Mouse (Mus musculus): Measurements from ENCODE around the gene Slc35d1. TPM values are rescaled to one million over a fixed set of nuclear protein-coding genes. Genes with fewer than 3 reads are reported as not detected.

The Slc35d1 gene
- total and polyA plus RNA-seq, 3 experiments: 6.0 to 11.5 (median 8.7) TPM

- Histone ChIP-seq H3K36me3 (replicated peaks in 1 of 2; ENCODE audit: control insufficient read depth in 1 of 2, insufficient read depth in 1 of 2, low read length in 1 of 2) (peaks cover 32 to 78% of the 10 kb centered on the region in 2 experiments), H3K4me3 (replicated peaks in 1 of 3; ENCODE audit: low read depth in 2 of 3, low read length in 2 of 3, poor library complexity in 1 of 3) (no peak overlapping the region), H3K27ac (ENCODE audit: insufficient read depth, low read depth) (no peak overlapping the region), H3K4me2 (ENCODE audit: insufficient read depth, low read depth, poor library complexity, severe bottlenecking) (no peak overlapping the region), H3K9ac (ENCODE audit: insufficient read depth, low read depth) (no peak overlapping the region), H3K27me3 (replicated peaks) (no peaks in the 10 kb centered on the region), H3K9me3 (replicated peaks; ENCODE audit: low read length) (no peaks in the 10 kb centered on the region), H3K79me2 (replicated peaks; ENCODE audit: control insufficient read depth, extremely low read depth, insufficient read depth, poor library complexity, severe bottlenecking) (no peaks in the 10 kb centered on the region), H3K4me1 (ENCODE audit: control insufficient read depth in 1 of 2, insufficient read depth in 2 of 2) (no peaks in the 10 kb centered on the region)
- dilution Hi-C loops (cut with MboI; ENCODE audit: extremely low pct_ligation_motif_present, extremely low pct_unique_long_range_greater_than_20kb, low sequenced_read_pairs) (no loop called here), in situ Hi-C loops (cut with MboI; ENCODE audit: low pct_ligation_motif_present, low pct_unique_long_range_greater_than_20kb, low sequenced_read_pairs) (no loop called here)
- DNase-seq (ENCODE audit: extremely low read depth): no peak
- TF ChIP-seq TCF12 (IDR thresholded peaks at IDR 0.05; ENCODE audit: low read depth, low read length): no peak
- TF ChIP-seq CTCF (conservative IDR thresholded peaks at IDR 0.05 in 1 of 2, IDR thresholded peaks at IDR 0.05 in 1 of 2; ENCODE audit: low read depth in 2 of 2, low read length in 2 of 2): 0 out of 4 replicates have a peak, but pooled peaks of 1 of the 2 experiments have one; percentile 6
- no peak for TF ChIP-seq ZMIZ1 (IDR thresholded peaks at IDR 0.05; ENCODE audit: low read depth, low read length)
Measured at GRCm38 (mm10) chr4:103199086-103199485, 15.9 kb downstream of the Slc35d1 start.

DNA sequence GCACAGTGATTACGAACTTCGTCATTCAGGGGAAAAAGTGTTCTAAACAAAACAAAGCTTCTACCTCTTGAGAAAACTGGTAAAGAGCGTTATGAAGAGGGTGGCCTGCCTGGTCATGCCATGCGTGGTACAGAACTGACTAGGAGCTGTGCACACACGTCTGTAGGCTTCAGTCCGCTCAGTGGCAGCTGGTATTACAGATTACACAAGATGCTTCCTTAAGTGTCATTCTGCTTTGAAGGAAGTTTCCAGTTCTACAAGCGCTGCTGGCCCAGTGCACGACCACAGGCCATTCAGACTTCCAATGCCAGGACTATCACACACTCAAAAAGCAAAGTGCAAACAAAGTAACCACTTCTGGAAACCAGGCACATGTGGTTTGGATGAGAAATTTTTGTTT, 17.6 kb downstream of the Slc35d1 start:
- H3K4me1 ChIP-seq (ENCODE audit: control insufficient read depth in 1 of 2, insufficient read depth in 2 of 2): no peaks in the 10 kb centered on the region
- H3K27me3 ChIP-seq (replicated peaks): no peaks in the 10 kb centered on the region
- H3K9me3 ChIP-seq (replicated peaks; ENCODE audit: low read length): peaks cover 5% of the 10 kb centered on the region
- H3K9ac ChIP-seq (ENCODE audit: insufficient read depth, low read depth): no peak overlapping the region
- H3K79me2 ChIP-seq (replicated peaks; ENCODE audit: control insufficient read depth, extremely low read depth, insufficient read depth, poor library complexity, severe bottlenecking): no peaks in the 10 kb centered on the region
- TF ChIP-seq MEF2A (IDR thresholded peaks at IDR 0.05; ENCODE audit: borderline replicate concordance, low read depth, low read length) (no peak), MAFK (IDR thresholded peaks at IDR 0.05; ENCODE audit: insufficient replicate concordance, low read length) (no peak), USF1 (IDR thresholded peaks at IDR 0.05; ENCODE audit: low read depth, low read length) (no peak), ELF1 (IDR thresholded peaks at IDR 0.05; ENCODE audit: low read depth, low read length) (no peak), POLR2A (IDR thresholded peaks at IDR 0.05; ENCODE audit: low read depth, low read length) (no peak), SMC3 (IDR thresholded peaks at IDR 0.05; ENCODE audit: low read depth, low read length) (no peak)
- in situ Hi-C loops (cut with MboI; ENCODE audit: low pct_ligation_motif_present, low pct_unique_long_range_greater_than_20kb, low sequenced_read_pairs): no loop called here
- H3K4me3 ChIP-seq (replicated peaks in 1 of 3; ENCODE audit: low read depth in 2 of 3, low read length in 2 of 3, poor library complexity in 1 of 3): no peak overlapping the region
- no peak overlapping the region for H3K4me2 ChIP-seq (ENCODE audit: insufficient read depth, low read depth, poor library complexity, severe bottlenecking)
- peaks cover 39 to 88% of the 10 kb centered on the region in 2 experiments for H3K36me3 ChIP-seq (replicated peaks in 1 of 2; ENCODE audit: control insufficient read depth in 1 of 2, insufficient read depth in 1 of 2, low read length in 1 of 2)
- H3K27ac ChIP-seq (ENCODE audit: insufficient read depth, low read depth): no peak overlapping the region
- dilution Hi-C loops (cut with MboI; ENCODE audit: extremely low pct_ligation_motif_present, extremely low pct_unique_long_range_greater_than_20kb, low sequenced_read_pairs): no loop called here
- no peak for DNase-seq (ENCODE audit: extremely low read depth)

GRCm38 (mm10) chr4:103192421-103192820, 22.5 kb downstream of the Slc35d1 start:
- no peaks in the 10 kb centered on the region for H3K4me1 ChIP-seq (ENCODE audit: control insufficient read depth in 1 of 2, insufficient read depth in 2 of 2)
- dilution Hi-C loops (cut with MboI; ENCODE audit: extremely low pct_ligation_motif_present, extremely low pct_unique_long_range_greater_than_20kb, low sequenced_read_pairs): no loop called here
- peaks cover 31 to 90% of the 10 kb centered on the region in 2 experiments for H3K36me3 ChIP-seq (replicated peaks in 1 of 2; ENCODE audit: control insufficient read depth in 1 of 2, insufficient read depth in 1 of 2, low read length in 1 of 2)

More at GRCm38 (mm10) chr4:103192421-103192820, 22.5 kb downstream of the Slc35d1 start:
- no peak overlapping the region for H3K4me2 ChIP-seq (ENCODE audit: insufficient read depth, low read depth, poor library complexity, severe bottlenecking)
- H3K27me3 ChIP-seq (replicated peaks): no peaks in the 10 kb centered on the region
- TF ChIP-seq CTCF (conservative IDR thresholded peaks at IDR 0.05 in 1 of 2, IDR thresholded peaks at IDR 0.05 in 1 of 2; ENCODE audit: low read depth in 2 of 2, low read length in 2 of 2) (peak; percentile 24 to 29; a peak in 3 of 4 replicates), ZKSCAN1 (IDR thresholded peaks at IDR 0.05; ENCODE audit: borderline replicate concordance, low read depth, low read length) (no peak), ZNF384 (IDR thresholded peaks at IDR 0.05; ENCODE audit: low read depth, low read length) (no peak)
- no peak overlapping the region for H3K27ac ChIP-seq (ENCODE audit: insufficient read depth, low read depth)
- no peaks in the 10 kb centered on the region for H3K79me2 ChIP-seq (replicated peaks; ENCODE audit: control insufficient read depth, extremely low read depth, insufficient read depth, poor library complexity, severe bottlenecking)
- H3K4me3 ChIP-seq (replicated peaks in 1 of 3; ENCODE audit: low read depth in 2 of 3, low read length in 2 of 3, poor library complexity in 1 of 3): no peak overlapping the region
- DNase-seq (ENCODE audit: extremely low read depth): peak; percentile 9
- H3K9me3 ChIP-seq (replicated peaks; ENCODE audit: low read length): peaks cover 5% of the 10 kb centered on the region
- in situ Hi-C loops (cut with MboI; ENCODE audit: low pct_ligation_motif_present, low pct_unique_long_range_greater_than_20kb, low sequenced_read_pairs): no loop called here
- no peak overlapping the region for H3K9ac ChIP-seq (ENCODE audit: insufficient read depth, low read depth)

Data from CH12.LX (cell line).